Mouse (Mus musculus) gastrocnemius, postnatal 25 days (tissue): ENCODE data around the gene Gpr55. TPM values are rescaled to one million over a fixed set of nuclear protein-coding genes. Genes with fewer than 3 reads are reported as not detected.
"Not testable (repeated sequence)": the region's sequence is repeated elsewhere in the genome, so short reads cannot be mapped to it uniquely, and the experiment has no call there.

Experiments used
- DNase-seq: peaks from one replicate; pipeline ENCODE4 v3.0.0; 2022
- long read RNA-seq, 2 experiments: library from polyadenylated mRNA; stranded (forward); transcript quantifications; one replicate each; pipeline ENCODE4 v2.0.0; 2021
- total RNA-seq, 2 experiments: library from RNA; stranded (reverse); gene quantifications; 1 replicate in 1 of 2; 2 replicates in 1 of 2; pipeline ENCODE4 v1.2.3; 2021

The Gpr55 gene
- total RNA-seq, result not detected
- long read RNA-seq, experiment 1, result 0 reads
- long read RNA-seq, experiment 2, result 0 reads

- DNase-seq, result no peak
Measured at GRCm38 (mm10) chr1:85960873-85961272, at the start of gene Gpr55. TSS of gene Gpr55 (minus strand) at chr1:85961007.

GRCm38 (mm10) chr1:86007778-86008177 is 47.0 kb upstream of the Gpr55 start:
- DNase-seq, result peak; percentile 64

GRCm38 (mm10) chr1:86006040-86006439 is 45.2 kb upstream of the Gpr55 start:
- no peak for DNase-seq

- no peak for DNase-seq
Measured at GRCm38 (mm10) chr1:86005540-86005939, 44.7 kb upstream of the Gpr55 start.

GRCm38 (mm10) chr1:85999853-86000570 is 39.2 kb upstream of the Gpr55 start:
- DNase-seq, result no peak

DNA sequence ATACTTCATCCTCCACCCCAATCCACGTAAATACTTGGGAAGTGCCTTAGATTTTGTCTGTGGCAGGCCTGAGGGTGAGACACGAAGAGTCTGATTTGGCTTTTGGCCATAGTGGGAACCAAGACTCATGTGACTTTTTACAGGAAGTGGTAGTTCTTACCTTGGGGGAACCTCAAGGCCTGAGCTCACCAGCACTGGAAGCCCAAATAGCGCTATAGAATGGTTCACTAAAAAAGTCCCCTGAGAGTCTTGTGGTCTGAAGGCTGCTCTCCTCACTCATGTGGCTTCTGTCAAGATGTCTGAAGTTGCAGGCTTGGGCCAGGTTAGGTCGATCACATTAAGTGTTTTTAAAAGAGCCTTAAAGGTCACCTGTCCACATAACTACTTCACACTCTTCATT is 37.2 kb upstream of the Gpr55 start:
- DNase-seq, result no peak

- no peak for DNase-seq
Measured at GRCm38 (mm10) chr1:85997221-85997620, 36.4 kb upstream of the Gpr55 start.

- DNase-seq, result no peak
Measured at GRCm38 (mm10) chr1:85993541-85993940, 32.7 kb upstream of the Gpr55 start.

DNA sequence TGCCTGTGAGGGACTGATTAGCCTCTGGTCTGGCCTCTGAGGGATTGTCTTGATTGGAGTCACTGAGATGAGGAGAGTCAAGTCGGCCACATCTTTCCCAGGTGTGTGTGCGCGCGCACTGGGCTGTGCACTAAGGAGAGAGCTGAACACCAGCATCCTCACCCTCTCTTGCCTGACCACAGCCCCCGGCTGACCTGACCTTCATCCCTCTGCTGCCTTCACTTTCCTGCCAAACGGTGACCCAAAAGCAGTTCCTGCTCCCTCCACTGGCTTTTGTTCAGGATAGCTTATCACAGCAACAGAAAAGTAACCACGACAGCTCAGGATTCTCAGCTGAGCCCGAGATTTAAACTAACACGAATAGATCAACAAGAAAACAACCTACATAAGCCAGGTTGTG is 31.4 kb upstream of the Gpr55 start:
- no peak for DNase-seq

GRCm38 (mm10) chr1:85988882-85989281 is 28.1 kb upstream of the Gpr55 start:
- DNase-seq, result not testable (repeated sequence)

GRCm38 (mm10) chr1:85988351-85988750 is 27.5 kb upstream of the Gpr55 start:
- no peak for DNase-seq

- DNase-seq, result no peak
Measured at GRCm38 (mm10) chr1:85985784-85986183, 25.0 kb upstream of the Gpr55 start.

DNA sequence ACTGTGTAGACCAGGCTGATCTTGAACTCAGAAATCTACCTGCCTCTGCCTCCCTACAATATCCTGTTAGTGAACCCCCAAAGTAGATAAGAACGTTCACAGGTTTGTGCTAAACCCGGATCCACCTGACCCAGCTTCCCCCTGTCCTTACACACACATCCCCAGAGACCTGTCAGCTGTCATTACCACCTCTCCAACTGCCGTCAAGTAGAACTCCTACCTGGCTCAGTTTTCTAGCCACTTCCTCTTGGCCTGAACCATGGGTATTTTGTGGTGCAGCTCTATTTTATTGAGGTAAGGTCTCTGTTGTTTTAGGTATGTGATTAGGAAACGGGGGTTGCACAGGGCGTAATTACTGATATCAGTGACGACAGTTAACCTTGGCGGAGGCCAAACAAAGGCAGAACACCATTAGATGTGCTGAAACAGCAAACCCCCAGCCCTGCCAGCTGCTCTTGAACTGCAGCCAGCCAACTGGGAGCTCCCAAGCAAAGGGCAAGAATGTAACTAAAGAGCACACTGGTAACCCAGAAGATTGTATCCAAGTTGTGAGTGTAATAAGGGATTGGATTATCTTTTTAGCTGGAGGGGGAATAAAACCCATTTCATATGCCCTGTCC is 21.0 kb upstream of the Gpr55 start:
- DNase-seq, result peak; percentile 21

DNA sequence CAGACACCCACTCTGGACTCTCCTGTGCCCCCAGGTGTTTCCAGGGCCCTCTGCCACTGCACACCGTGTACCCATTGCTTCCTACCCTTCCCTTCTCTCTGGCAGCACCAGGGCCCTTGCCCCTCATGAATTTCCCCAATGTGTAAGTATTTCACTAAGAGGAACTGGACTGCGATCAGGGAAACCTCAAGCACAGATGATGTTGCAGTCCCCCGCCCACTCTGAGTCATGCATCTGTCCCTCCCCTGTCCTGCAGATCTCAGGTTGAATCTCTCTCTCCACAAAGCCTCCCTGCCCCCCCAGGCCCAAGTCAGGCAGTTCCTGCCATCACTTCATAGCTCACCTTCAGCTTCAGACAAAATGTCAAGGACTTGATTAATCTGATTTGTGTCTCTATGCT is 16.9 kb upstream of the Gpr55 start:
- no peak for DNase-seq

DNA sequence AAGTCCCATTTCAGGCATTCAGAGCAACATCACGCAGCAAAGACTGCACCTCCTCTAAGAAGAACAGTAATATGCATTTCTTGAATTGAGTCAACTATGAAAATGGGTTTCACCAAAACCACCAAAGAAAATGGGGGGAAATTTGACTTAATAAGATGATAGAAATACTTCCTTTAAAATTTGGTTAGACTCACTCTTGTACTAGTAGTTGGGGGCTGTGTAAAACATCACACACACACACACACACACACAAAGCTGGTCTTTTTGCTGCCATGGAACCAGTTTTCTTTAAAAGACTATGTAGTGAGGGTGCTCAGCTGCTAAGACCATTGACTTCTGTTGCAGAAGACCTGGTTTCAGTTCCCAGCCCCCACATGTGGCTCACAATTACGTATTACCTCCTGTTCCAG is 12.7 kb upstream of the Gpr55 start:
- no peak for DNase-seq

DNA sequence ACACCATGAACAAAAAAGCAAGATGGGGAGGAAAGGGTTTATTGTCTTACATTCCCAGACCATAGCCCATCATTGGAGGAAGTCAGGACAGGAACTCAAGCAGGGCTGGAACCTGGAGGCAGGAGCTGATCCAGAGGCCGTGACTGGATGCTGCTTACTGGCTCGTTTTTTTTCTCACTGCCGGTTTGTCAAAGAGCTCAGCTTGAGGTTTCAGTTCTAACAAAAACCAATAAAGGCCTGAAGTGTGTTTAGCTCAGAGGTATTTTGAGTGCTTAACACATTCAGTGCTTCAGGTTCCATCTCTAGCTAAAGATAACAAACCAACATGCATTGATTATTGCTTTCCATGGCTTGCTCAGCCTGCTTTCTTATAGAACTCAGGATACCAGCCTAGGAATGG is 11.5 kb upstream of the Gpr55 start:
- no peak for DNase-seq

GRCm38 (mm10) chr1:85971070-85971469 is 10.3 kb upstream of the Gpr55 start:
- DNase-seq, result no peak

DNA sequence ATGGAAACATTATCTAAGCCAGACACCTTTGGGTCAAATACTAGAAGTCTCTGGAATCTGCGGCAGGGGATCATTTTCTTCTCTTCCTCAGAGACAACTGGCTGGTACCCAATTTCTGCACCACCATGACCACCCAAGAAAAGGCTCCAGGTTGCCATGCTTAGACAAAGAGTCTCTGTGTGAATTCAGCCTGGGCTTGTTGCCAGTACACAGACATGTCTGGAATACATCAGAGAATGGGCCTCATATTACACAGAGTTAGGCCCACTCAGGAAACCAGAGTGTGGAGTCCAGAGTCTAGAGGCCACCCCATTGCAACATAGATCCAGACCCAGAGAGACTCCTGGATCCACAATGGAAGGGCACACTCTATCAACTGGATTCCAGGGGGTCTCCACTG is 8.7 kb upstream of the Gpr55 start:
- DNase-seq, result no peak

- DNase-seq, result no peak
Measured at GRCm38 (mm10) chr1:85969081-85969480, 8.3 kb upstream of the Gpr55 start.

DNA sequence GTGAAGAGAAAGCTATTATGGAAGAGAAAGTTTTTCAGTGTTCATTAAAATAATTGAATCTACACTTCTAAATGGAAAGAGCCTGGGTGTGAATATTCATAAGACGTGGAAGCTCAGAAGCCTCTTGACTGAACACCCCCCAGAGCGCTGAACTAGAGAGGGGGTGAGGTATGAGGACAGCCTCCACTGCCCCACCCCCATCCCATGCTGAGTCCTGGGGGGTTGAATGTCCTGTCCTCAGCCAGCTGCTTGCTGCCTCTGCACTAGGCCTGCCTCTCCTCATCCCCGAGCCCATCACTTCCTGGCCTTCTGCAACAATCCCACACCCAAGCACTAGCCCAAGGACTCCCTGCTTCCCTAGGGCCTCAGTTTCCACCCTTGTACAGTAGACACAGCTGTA is 5.0 kb upstream of the Gpr55 start:
- DNase-seq, result no peak

DNA sequence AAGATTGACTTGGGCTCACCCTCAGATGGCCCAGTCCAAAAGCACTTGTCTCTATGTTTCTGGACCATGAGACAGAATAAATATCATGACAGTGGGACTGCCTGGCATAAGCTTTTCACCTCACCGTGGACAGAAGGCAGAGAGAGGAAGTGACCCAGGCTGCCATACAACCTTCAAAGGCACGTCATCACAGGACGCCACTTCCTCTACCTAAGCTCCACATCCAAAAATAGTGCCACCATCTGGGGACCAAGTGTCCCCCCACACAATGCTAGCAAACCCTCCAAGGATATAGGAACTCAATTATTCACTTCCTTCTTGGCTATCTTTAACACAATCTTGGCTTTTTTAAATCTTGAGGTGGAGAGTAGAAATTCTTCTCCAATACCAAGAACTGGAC is 1.3 kb upstream of the Gpr55 start:
- DNase-seq, result no peak

DNA sequence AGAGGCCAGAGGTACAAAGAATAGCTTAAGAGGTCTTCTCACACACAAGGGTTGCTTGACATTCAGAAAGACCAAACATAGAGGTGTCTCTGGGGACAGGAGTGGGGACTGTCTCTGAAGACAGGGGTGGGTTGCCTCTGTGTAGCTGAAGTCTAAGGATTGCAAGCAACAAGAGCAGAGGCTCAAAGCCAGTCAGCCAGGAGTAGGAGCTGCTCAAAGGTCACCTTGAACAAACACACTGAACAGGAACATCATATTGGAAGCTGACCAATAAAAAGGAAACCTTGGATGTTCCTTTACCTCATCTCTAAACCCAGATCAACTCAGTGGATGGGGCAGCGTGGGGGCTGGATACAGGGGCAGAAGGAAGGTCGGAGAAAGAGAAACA is 924 bp downstream of the Gpr55 start:
- DNase-seq, result no peak

DNA sequence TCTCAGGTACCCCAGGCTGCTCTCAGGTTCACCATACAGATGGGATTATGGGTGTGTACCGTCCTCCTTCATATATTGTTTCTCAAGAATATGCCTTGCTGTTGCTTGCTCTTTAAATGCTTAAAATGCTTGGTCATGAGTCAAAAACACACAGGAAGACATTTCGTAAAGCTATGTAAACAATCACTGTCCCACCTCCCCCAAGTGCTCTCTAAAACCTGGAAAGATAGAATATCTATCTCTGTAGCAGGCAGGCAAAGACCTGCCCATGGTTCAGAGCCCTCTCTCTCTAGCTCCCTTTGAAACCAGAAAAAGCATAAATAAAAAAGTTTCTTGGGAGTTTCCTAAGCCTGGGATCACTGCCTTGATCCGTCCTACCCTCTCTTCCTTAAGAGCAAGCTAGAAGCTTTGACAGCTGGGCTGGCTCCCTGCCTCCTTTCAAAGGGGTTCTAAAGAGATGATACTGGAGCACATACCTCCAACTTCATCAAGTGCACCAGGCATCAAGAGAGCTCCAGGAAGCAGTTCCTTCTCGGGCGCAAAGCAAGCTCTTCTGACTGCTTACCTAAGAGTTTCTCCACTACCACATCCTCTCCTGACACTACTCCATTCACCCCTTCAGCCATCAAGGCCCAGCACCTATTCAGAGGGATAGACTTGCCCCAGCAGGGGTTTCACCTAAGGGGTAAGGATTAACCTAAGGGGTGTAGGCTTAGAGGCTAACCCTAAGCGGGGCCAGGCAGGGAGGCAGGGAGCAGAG is 1.5 kb downstream of the Gpr55 start:
- no peak for DNase-seq
